Mouse (Mus musculus) liver, adult (tissue): ENCODE data around the gene C1qtnf5.

ENCODE experiments used
- GATA4 ChIP-seq: IDR thresholded peaks from 2 replicates; pipeline ENCODE4 v1.6.1; 2014; ENCODE audit warnings: mild to moderate bottlenecking, low read length; ENCODE audit not compliant: insufficient replicate concordance

C1qtnf5 gene

GRCm38 (mm10) chr9:44086960-44087359 lies 20.1 kb upstream of the C1qtnf5 start:
- no peak for TF ChIP-seq GATA4

GRCm38 (mm10) chr9:44087761-44088455 lies 19.1 kb upstream of the C1qtnf5 start:
- TF ChIP-seq GATA4 = no peak

- TF ChIP-seq GATA4 = no peak
Observed at GRCm38 (mm10) chr9:44088877-44089608, 18.0 kb upstream of the C1qtnf5 start.

- no peak for TF ChIP-seq GATA4
Observed at GRCm38 (mm10) chr9:44093612-44094503, 13.2 kb upstream of the C1qtnf5 start.

GRCm38 (mm10) chr9:44094737-44095136 lies 12.3 kb upstream of the C1qtnf5 start:
- TF ChIP-seq GATA4 = no peak

- no peak for TF ChIP-seq GATA4
Observed at GRCm38 (mm10) chr9:44095781-44096180, 11.3 kb upstream of the C1qtnf5 start.

- TF ChIP-seq GATA4 = no peak
Observed at GRCm38 (mm10) chr9:44096536-44096935, 10.5 kb upstream of the C1qtnf5 start.

- no peak for TF ChIP-seq GATA4
Observed at GRCm38 (mm10) chr9:44101490-44101889, 5.6 kb upstream of the C1qtnf5 start, which contains the start of gene Mfrp. Mfrp (plus strand) TSS chr9:44101729.

- TF ChIP-seq GATA4 = no peak
Observed at GRCm38 (mm10) chr9:44104881-44105280, 2.2 kb upstream of the C1qtnf5 start.

GRCm38 (mm10) chr9:44105781-44106180 lies 1.3 kb upstream of the C1qtnf5 start:
- no peak for TF ChIP-seq GATA4

- no peak for TF ChIP-seq GATA4
Observed at GRCm38 (mm10) chr9:44106182-44106581, 863 bp upstream of the C1qtnf5 start.

GRCm38 (mm10) chr9:44106596-44106995 lies 449 bp upstream of the C1qtnf5 start:
- no peak for TF ChIP-seq GATA4

- TF ChIP-seq GATA4 = no peak
Observed at GRCm38 (mm10) chr9:44107557-44108179, 623 bp downstream of the C1qtnf5 start.

GRCm38 (mm10) chr9:44108269-44109055 lies 1.4 kb downstream of the C1qtnf5 start:
- no peak for TF ChIP-seq GATA4
